Mouse (Mus musculus) C2C12 (cell line): ENCODE data around the gene Slc16a3.

Experiments
- CEBPB ChIP-seq: IDR thresholded peaks from one replicate; pipeline ENCODE4 v1.6.1; 2011; ENCODE audit warnings: low read depth, mild to moderate bottlenecking, control low read depth, moderate library complexity
- CTCF ChIP-seq: IDR thresholded peaks from one replicate; pipeline ENCODE4 v1.5.1; 2011; ENCODE audit not compliant: control insufficient read depth, insufficient read depth, insufficient read length
- FOSL1 ChIP-seq: IDR thresholded peaks from one replicate; pipeline ENCODE4 v1.8.0; 2011; ENCODE audit warnings: mild to moderate bottlenecking, low read length; ENCODE audit not compliant: poor library complexity, insufficient read depth, severe bottlenecking
- MAX ChIP-seq: IDR thresholded peaks from one replicate; pipeline ENCODE4 v1.6.1; 2011; ENCODE audit warnings: mild to moderate bottlenecking, control low read depth
- MYOD1 ChIP-seq: IDR thresholded peaks from one replicate; pipeline ENCODE4 v1.6.1; 2011; ENCODE audit warnings: low read depth; ENCODE audit not compliant: control insufficient read depth, insufficient read length
- MYOG ChIP-seq: IDR thresholded peaks from one replicate; pipeline ENCODE4 v1.6.1; 2011; ENCODE audit not compliant: control insufficient read depth, insufficient read length; ENCODE audit errors: extremely low read depth
- USF1 ChIP-seq: IDR thresholded peaks from one replicate; pipeline ENCODE4 v1.6.1; 2011; ENCODE audit warnings: low read depth, mild to moderate bottlenecking, control low read depth, moderate library complexity

GRCm38 (mm10) chr11:120988410-120988809 is 40.1 kb downstream of the Slc16a3 start:
- TF ChIP-seq CTCF (no peak), USF1 (no peak), MYOG (no peak), CEBPB (no peak), MAX (no peak), FOSL1 (no peak), MYOD1 (no peak)
